Mouse (Mus musculus) CH12.LX (cell line): ENCODE results near the gene Ppt1.
A peak's percentile ranks its signal among the peaks of the same experiment; 100 is the strongest.

Experiments
- CTCF ChIP-seq, 2 experiments: IDR thresholded peaks in 1 of 2; conservative IDR thresholded peaks in 1 of 2; 2 replicates each; pipeline ENCODE4 v1.5.1; 2011 to 2012; ENCODE audit warnings: low read depth in 2 of 2, low read length in 2 of 2, improper control_type of control experiment in 1 of 2, inconsistent platforms in 1 of 2, mild to moderate bottlenecking in 1 of 2, moderate library complexity in 1 of 2
- EP300 ChIP-seq: IDR thresholded peaks from 2 replicates; pipeline ENCODE4 v1.6.1; 2011; ENCODE audit warnings: low read length, improper control_type of control experiment

DNA sequence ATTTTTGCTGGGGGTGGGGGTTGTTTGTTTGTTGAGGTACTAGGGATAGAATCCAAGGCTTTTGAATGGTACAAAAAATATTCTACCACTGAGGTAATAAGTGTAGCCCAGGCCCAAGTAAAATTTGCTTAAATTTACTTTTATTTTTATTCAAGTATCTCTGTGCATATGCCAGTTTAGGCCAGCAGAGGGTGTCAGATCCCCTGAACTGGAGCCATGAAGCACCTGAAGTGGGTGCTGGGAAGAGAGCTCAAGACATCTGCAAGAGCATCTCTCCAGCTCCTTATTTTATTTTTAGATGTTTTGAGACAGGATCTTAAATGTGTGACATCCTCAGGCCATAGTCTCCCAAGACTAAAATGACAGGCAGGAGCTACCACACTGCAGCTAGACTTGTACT lies 34.0 kb downstream of the Ppt1 start:
- TF ChIP-seq EP300 (0 out of 2 replicates have a peak, but pooled peaks have one; percentile 13), CTCF (conservative IDR thresholded peaks at IDR 0.05 in 1 of 2, IDR thresholded peaks at IDR 0.05 in 1 of 2; ENCODE audit: low read depth in 2 of 2, low read length in 2 of 2) (peak; percentile 45 to 79; a peak in 2 of 4 replicates)
